Mouse (Mus musculus): ENCODE measurements around the gene Ube2n.

Ube2n gene

GRCm38 (mm10) chr10:95590196-95590595 is 75.3 kb downstream of the Ube2n start:
- no peak for DNase-seq (ENCODE audit: low read depth, low spot score)

- DNase-seq (ENCODE audit: low read depth, low spot score), result no peak
Measured at GRCm38 (mm10) chr10:95591257-95591656, 76.3 kb downstream of the Ube2n start.

- DNase-seq (ENCODE audit: low read depth, low spot score), result peak; percentile 50
Measured at GRCm38 (mm10) chr10:95594414-95594813, 79.5 kb downstream of the Ube2n start.

All from R1 (cell line).